Mouse (Mus musculus) intestine, embryonic 15.5 days (tissue): ENCODE measurements around the gene Apoc4. TPM values are rescaled to one million over a fixed set of nuclear protein-coding genes. Genes with fewer than 3 reads are reported as not detected.

Source experiments
- ATAC-seq: fragments of 200-750 bp; cut with Nextera tagmentation; 2 replicates; pipeline ENCODE4 v1.8.0; 2017; ENCODE audit warnings: moderate TSS enrichment, moderate library complexity
- H3K27ac ChIP-seq: fragments of 300-500 bp; sonication (generic); 2 replicates; pipeline ENCODE4 v1.5.1; 2015; ENCODE audit warnings: mild to moderate bottlenecking, inconsistent platforms
- H3K27me3 ChIP-seq: fragments of 300-500 bp; sonication (generic); replicated peaks from 2 replicates; pipeline ENCODE4 v1.6.1; 2015; ENCODE audit warnings: inconsistent platforms
- H3K36me3 ChIP-seq: fragments of 300-500 bp; sonication (generic); 2 replicates; pipeline ENCODE4 v1.6.1; 2015; ENCODE audit warnings: inconsistent platforms
- H3K4me1 ChIP-seq: fragments of 300-500 bp; sonication (generic); replicated peaks from 2 replicates; pipeline ENCODE4 v1.6.1; 2015; ENCODE audit warnings: inconsistent platforms
- H3K4me2 ChIP-seq: fragments of 300-500 bp; sonication (generic); replicated peaks from 2 replicates; pipeline ENCODE4 v1.6.1; 2015; ENCODE audit warnings: mild to moderate bottlenecking, inconsistent platforms
- H3K4me3 ChIP-seq: fragments of 300-500 bp; sonication (generic); replicated peaks from 2 replicates; pipeline ENCODE4 v1.5.1; 2015; ENCODE audit warnings: inconsistent platforms
- H3K9ac ChIP-seq: fragments of 300-500 bp; sonication (generic); 2 replicates; pipeline ENCODE4 v1.6.1; 2015; ENCODE audit warnings: inconsistent platforms
- H3K9me3 ChIP-seq: fragments of 300-500 bp; sonication (generic); 2 replicates; pipeline ENCODE4 v1.6.1; 2016; ENCODE audit warnings: inconsistent platforms
- WGBS: fragments of 180-500 bp; shearing (Covaris S2); methylation state at CpG from one replicate; pipeline ENCODE4 v1.1.7; 2015; 5-methylcytosine and 5-hydroxymethylcytosine counted together
- polyA plus RNA-seq: library from polyadenylated mRNA; unstranded; fragments of >200 nt; fragmentation: Nextera tagmentation; extraction: Ambion mirVana; gene quantifications from 2 replicates; pipeline ENCODE4 v1.2.1, GENCODE M21; 2015

Apoc4 gene
- polyA plus RNA-seq: 4.7 and 7.0 TPM in 2 replicates

DNA sequence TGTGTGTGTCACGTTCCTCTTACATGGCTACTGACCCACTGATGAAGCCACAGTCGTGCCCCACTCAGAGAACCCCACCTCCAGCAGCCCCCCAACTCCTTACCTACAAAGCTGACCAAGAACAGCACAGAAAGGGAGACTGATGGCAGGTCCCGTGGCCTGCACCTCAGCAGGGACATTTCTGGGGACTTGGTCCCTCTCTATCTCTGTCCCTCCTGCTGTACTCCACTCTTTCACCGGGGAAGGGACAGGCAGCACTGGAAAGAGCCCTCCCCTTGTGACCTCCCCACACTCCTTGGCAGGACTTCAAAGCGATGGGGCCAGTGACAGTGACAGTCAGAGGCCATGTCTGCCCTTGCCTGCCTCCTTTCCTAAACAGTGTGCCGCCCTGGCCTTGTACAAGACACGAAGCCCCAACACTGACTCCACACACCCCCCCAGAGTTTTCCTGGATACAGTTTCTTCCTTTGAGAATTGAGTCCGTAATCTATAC lies at the start of gene Apoc4, which contains the start of gene Gm44805:
Gene Apoc4, minus strand, starts transcription at position 278 of the 493 bp plus-strand sequence.
Gene Gm44805, minus strand, starts transcription at position 222 of the 493 bp plus-strand sequence.
- H3K9me3 ChIP-seq: no peaks in the 10 kb centered on the region

GRCm38 (mm10) chr7:19726541-19726940 lies 45.3 kb upstream of the Apoc4 start:
- Histone ChIP-seq H3K36me3 (peaks cover 79% of the 10 kb centered on the region), H3K27ac (no peak overlapping the region), H3K4me2 (no peak overlapping the region), H3K4me3 (no peak overlapping the region), H3K9ac (no peak overlapping the region), H3K27me3 (no peaks in the 10 kb centered on the region), H3K4me1 (no peaks in the 10 kb centered on the region), H3K9me3 (no peaks in the 10 kb centered on the region)
- no peak for ATAC-seq
- WGBS: 93% methylated on average over 4 of the region's 4 CpGs

More for the DNA sequence above, at the start of gene Apoc4, which contains the start of gene Gm44805:
- Histone ChIP-seq H3K4me1 (0 out of 2 replicates have a peak, but pooled peaks cover 7% of the 10 kb centered on the region), H3K27me3 (no peaks in the 10 kb centered on the region), H3K4me3 (no peak within 1 kb of the TSS), H3K4me2 (no peak within 1 kb of the TSS), H3K36me3 (no peaks in the 10 kb centered on the region), H3K9ac (no peak within 1 kb of the TSS), H3K27ac (no peak within 1 kb of the TSS)
- no peak for ATAC-seq
- WGBS: 59% methylated on average over 8 of the region's 8 CpGs

- H3K27ac ChIP-seq: no peak overlapping the region
- ATAC-seq: peak; percentile 35; the same call in 1 of the 2 replicates
- H3K4me1 ChIP-seq: no peaks in the 10 kb centered on the region
- H3K27me3 ChIP-seq: no peaks in the 10 kb centered on the region
- H3K4me3 ChIP-seq: no peak overlapping the region
- H3K4me2 ChIP-seq: no peak overlapping the region
- H3K36me3 ChIP-seq: peaks cover 67% of the 10 kb centered on the region
- no peak overlapping the region for H3K9ac ChIP-seq
- no peaks in the 10 kb centered on the region for H3K9me3 ChIP-seq
- WGBS: 94% methylated on average over 12 of the region's 12 CpGs
These were observed 42.9 kb upstream of the Apoc4 start for GRCm38 (mm10) chr7:19724167-19724566.

GRCm38 (mm10) chr7:19722754-19723195 lies 41.5 kb upstream of the Apoc4 start:
- whole genome bisulfite sequencing: 85% methylated on average over 6 of the region's 6 CpGs
- no peak overlapping the region for H3K27ac ChIP-seq
- H3K9ac ChIP-seq: no peak overlapping the region
- no peak for ATAC-seq
- H3K4me3 ChIP-seq: no peak overlapping the region
- H3K27me3 ChIP-seq: no peaks in the 10 kb centered on the region
- H3K9me3 ChIP-seq: no peaks in the 10 kb centered on the region
- H3K4me2 ChIP-seq: no peak overlapping the region
- no peaks in the 10 kb centered on the region for H3K4me1 ChIP-seq
- H3K36me3 ChIP-seq: peaks cover 57% of the 10 kb centered on the region

DNA sequence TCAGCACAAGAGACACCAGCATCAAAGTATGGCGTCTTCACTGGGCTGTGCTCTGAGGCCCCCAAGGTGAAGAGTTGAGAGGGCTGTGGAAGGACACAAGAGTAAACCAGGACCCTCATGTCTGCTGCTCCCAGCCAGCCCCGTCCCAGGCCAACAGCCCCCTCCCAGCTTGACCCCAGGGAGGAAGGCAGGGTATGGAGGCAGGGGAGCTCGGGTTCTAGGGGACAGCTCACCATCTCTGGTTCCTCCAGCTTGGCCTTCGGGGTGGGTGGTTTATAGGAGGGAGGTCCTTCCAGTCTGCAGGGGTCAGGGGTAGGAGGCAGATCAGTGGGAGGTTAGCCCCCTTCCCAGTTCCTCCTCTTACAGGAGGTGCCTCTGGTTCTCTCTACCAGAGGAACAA lies 37.9 kb upstream of the Apoc4 start:
- peaks cover 26% of the 10 kb centered on the region for H3K36me3 ChIP-seq
- H3K27me3 ChIP-seq: no peaks in the 10 kb centered on the region
- H3K4me3 ChIP-seq: no peak overlapping the region
- 88% methylated on average over 4 of the region's 4 CpGs for WGBS
- no peak overlapping the region for H3K4me2 ChIP-seq
- peaks cover 1% of the 10 kb centered on the region; the same call in 1 of the 2 replicates for H3K4me1 ChIP-seq
- no peak overlapping the region for H3K9ac ChIP-seq
- no peak overlapping the region for H3K27ac ChIP-seq
- H3K9me3 ChIP-seq: no peaks in the 10 kb centered on the region
- ATAC-seq: no peak

GRCm38 (mm10) chr7:19718297-19718952 lies 37.1 kb upstream of the Apoc4 start:
- no peak overlapping the region for H3K27ac ChIP-seq
- no peak for ATAC-seq
- no peak overlapping the region for H3K9ac ChIP-seq
- no peak overlapping the region for H3K4me3 ChIP-seq
- H3K4me1 ChIP-seq: peaks cover 8% of the 10 kb centered on the region; the same call in 1 of the 2 replicates
- whole genome bisulfite sequencing: 91% methylated on average over 5 of the region's 5 CpGs
- no peaks in the 10 kb centered on the region for H3K27me3 ChIP-seq
- H3K4me2 ChIP-seq: no peak overlapping the region
- peaks cover 19% of the 10 kb centered on the region for H3K36me3 ChIP-seq
- H3K9me3 ChIP-seq: no peaks in the 10 kb centered on the region

DNA sequence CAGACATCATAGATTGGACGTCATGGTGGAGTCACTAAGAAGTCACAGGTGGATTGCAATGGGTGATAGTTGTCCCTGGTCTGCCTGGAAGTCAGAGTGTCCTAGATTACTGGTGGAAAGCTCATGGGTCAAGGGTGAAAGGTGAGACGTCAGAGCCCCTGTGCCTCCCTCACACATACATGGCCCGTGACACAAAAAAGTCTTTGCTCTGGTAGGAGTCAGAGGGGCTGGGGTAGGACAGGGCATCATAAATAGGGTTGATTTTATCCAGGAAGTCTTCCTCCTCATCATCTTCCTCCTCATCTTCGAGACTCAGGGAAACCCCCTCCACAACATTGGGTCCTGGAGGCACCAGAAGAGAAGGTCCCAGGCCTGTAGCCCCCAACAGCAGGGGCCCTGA lies 36.1 kb upstream of the Apoc4 start:
- H3K9ac ChIP-seq: no peak overlapping the region
- ATAC-seq: no peak
- H3K4me2 ChIP-seq: no peak overlapping the region
- 85% methylated on average over 4 of the region's 4 CpGs for WGBS
- no peak overlapping the region for H3K4me3 ChIP-seq
- H3K36me3 ChIP-seq: peaks cover 18% of the 10 kb centered on the region
- H3K9me3 ChIP-seq: no peaks in the 10 kb centered on the region
- H3K27ac ChIP-seq: no peak overlapping the region
- H3K4me1 ChIP-seq: peaks cover 9% of the 10 kb centered on the region; the same call in 1 of the 2 replicates
- H3K27me3 ChIP-seq: no peaks in the 10 kb centered on the region

- peaks cover 22% of the 10 kb centered on the region for H3K36me3 ChIP-seq
- 0 out of 2 replicates have a peak overlapping the region, but pooled peaks have one; percentile 31 for H3K9ac ChIP-seq
- no peak overlapping the region for H3K4me3 ChIP-seq
- peaks cover 9% of the 10 kb centered on the region; the same call in 1 of the 2 replicates for H3K4me1 ChIP-seq
- H3K4me2 ChIP-seq: peak overlapping the region; percentile 70
- peak overlapping the region; percentile 86; the same call in 1 of the 2 replicates for H3K27ac ChIP-seq
- H3K27me3 ChIP-seq: no peaks in the 10 kb centered on the region
- 83% methylated on average over 2 of the region's 2 CpGs for WGBS
- H3K9me3 ChIP-seq: no peaks in the 10 kb centered on the region
- ATAC-seq: no peak
These were observed 35.5 kb upstream of the Apoc4 start for GRCm38 (mm10) chr7:19716822-19717221.

- H3K36me3 ChIP-seq: peaks cover 21% of the 10 kb centered on the region
- H3K4me3 ChIP-seq: peak overlapping the region; percentile 32
- H3K27me3 ChIP-seq: no peaks in the 10 kb centered on the region
- peak overlapping the region; percentile 31; the same call in 1 of the 2 replicates for H3K9ac ChIP-seq
- ATAC-seq: no peak
- peak overlapping the region; percentile 86 for H3K27ac ChIP-seq
- 5% methylated on average over 18 of the region's 18 CpGs for WGBS
- H3K4me1 ChIP-seq: peaks cover 9% of the 10 kb centered on the region; the same call in 1 of the 2 replicates
- peak overlapping the region; percentile 70 for H3K4me2 ChIP-seq
- no peaks in the 10 kb centered on the region for H3K9me3 ChIP-seq
These were observed 34.9 kb upstream of the Apoc4 start for GRCm38 (mm10) chr7:19716055-19716682.

DNA sequence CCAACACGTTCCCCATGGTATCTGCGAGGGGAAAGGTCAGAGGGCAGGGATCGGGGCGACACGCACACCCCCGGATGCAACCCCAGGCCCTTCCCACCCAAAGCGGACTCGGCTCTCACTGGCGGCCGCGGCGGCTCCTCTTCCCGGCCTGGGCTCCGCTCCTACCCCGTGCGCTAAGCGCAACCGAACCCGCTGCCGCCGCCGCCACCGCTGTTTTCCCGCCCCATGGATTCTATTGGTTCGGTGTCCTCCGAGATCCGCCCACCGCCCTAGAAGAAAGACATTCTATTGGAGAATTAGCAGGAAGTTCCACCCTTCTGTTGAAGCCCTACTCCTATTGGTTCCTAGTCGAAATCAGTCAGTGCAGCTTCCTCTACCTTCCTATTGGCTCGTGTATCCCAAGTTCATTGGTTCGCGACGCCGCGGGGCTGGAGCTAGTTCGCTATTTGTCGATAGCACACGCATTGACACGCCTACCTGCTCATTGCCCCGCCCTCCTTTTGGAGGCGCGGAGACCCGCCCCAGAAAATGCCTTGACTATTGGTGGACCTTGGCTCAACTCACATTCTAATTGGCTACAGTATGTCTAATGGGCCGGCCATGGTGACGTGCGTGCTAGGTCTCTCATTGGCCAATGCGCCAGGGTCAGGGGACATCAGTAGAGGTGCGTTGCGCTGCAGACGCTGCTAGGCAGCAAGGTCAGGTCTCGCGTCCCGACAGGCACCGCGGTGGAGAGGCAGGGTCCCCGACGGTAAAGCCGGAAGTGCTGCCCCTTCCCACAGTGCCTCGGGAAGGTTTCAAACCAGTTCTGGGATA lies 34.2 kb upstream of the Apoc4 start, which contains the start of gene Tomm40:
Gene Tomm40, minus strand, starts transcription at position 200 of the 816 bp plus-strand sequence.
- Histone ChIP-seq H3K4me3 (peak within 1 kb of the TSS; percentile 100), H3K27ac (peak within 1 kb of the TSS; percentile 86), H3K4me1 (peaks cover 9% of the 10 kb centered on the region; the same call in 1 of the 2 replicates), H3K27me3 (no peaks in the 10 kb centered on the region), H3K4me2 (peak within 1 kb of the TSS; percentile 79), H3K9me3 (no peaks in the 10 kb centered on the region), H3K9ac (peak within 1 kb of the TSS; percentile 96), H3K36me3 (peaks cover 23% of the 10 kb centered on the region)
- peak; percentile 99 for ATAC-seq
- WGBS: under 1% methylated on average over 55 of the region's 59 CpGs

DNA sequence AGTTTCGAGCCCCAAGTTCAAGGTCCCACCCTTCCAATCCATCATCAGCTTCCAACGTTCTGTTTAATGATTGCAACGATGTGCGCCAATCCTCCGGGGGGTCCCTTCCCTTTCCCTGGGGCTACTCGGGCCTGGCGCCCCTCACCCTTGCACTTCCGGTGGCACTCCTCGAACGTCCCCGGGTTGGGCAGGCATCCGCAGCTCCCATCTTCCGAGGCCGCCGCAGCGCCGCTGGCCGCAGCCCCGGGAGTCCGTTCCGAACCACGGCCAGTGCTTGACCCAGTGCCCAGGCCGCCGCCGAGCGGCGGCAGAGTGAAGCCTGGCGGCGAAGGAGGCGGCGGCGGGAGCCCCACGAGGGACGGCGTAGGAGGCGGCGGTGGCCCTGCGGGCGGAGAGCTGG lies 33.6 kb upstream of the Apoc4 start:
- ATAC-seq: no peak
- H3K9me3 ChIP-seq: no peaks in the 10 kb centered on the region
- H3K36me3 ChIP-seq: peaks cover 27% of the 10 kb centered on the region
- under 1% methylated on average over 39 of the region's 39 CpGs for WGBS
- peaks cover 9% of the 10 kb centered on the region; the same call in 1 of the 2 replicates for H3K4me1 ChIP-seq
- no peaks in the 10 kb centered on the region for H3K27me3 ChIP-seq
- peak overlapping the region; percentile 79 for H3K4me2 ChIP-seq
- H3K9ac ChIP-seq: peak overlapping the region; percentile 96
- peak overlapping the region; percentile 100 for H3K4me3 ChIP-seq
- H3K27ac ChIP-seq: peak overlapping the region; percentile 77
